Mouse (Mus musculus): ENCODE results near the gene Osr1. TPM values are rescaled to one million over a fixed set of nuclear protein-coding genes. Genes with fewer than 3 reads are reported as not detected.

Osr1 gene
- polyA plus RNA-seq, 1 experiment from 2014 or later, result 17.0 TPM

- no peaks in the 10 kb centered on the region for H3K9me3 ChIP-seq (ENCODE audit: control insufficient read depth, low read length)
- H3K4me2 ChIP-seq (replicated peaks; ENCODE audit: low read depth), result no peak overlapping the region
- no peaks in the 10 kb centered on the region for H3K4me1 ChIP-seq (replicated peaks; ENCODE audit: control insufficient read depth, insufficient read depth)
- H3K27ac ChIP-seq (replicated peaks), result no peak overlapping the region
- H3K9ac ChIP-seq (ENCODE audit: low read length), result no peak overlapping the region
- TF ChIP-seq EP300 (optimal IDR thresholded peaks at IDR 0.05), result no peak
- TF ChIP-seq CTCF (IDR thresholded peaks at IDR 0.05; ENCODE audit: low read depth), result no peak
- H3K27me3 ChIP-seq (ENCODE audit: control insufficient read depth, insufficient read depth, low read length), result no peaks in the 10 kb centered on the region
- DNase-seq (ENCODE audit: low spot score), result no peak
- ATAC-seq (ENCODE audit: low FRiP score, low TSS enrichment), result no peak
- WGBS, result 79% methylated on average over 7 of the region's 7 CpGs
- no peaks in the 10 kb centered on the region for H3K36me3 ChIP-seq (ENCODE audit: control insufficient read depth, insufficient read depth, low read length)
- H3K4me3 ChIP-seq (ENCODE audit: low read depth, low read length), result no peak overlapping the region
Observed at GRCm38 (mm10) chr12:9589561-9590134, 19.7 kb downstream of the Osr1 start.

GRCm38 (mm10) chr12:9591141-9591540 lies 21.2 kb downstream of the Osr1 start:
- H3K36me3 ChIP-seq (ENCODE audit: control insufficient read depth, insufficient read depth, low read length), result no peaks in the 10 kb centered on the region
- no peak for DNase-seq (ENCODE audit: low spot score)
- TF ChIP-seq EP300 (optimal IDR thresholded peaks at IDR 0.05) (no peak), CTCF (IDR thresholded peaks at IDR 0.05; ENCODE audit: low read depth) (no peak)
- H3K9me3 ChIP-seq (ENCODE audit: control insufficient read depth, low read length), result no peaks in the 10 kb centered on the region
- 44% methylated on average over 3 of the region's 3 CpGs for WGBS
- no peak overlapping the region for H3K4me3 ChIP-seq (ENCODE audit: low read depth, low read length)
- no peak for ATAC-seq (ENCODE audit: low FRiP score, low TSS enrichment)
- no peaks in the 10 kb centered on the region for H3K27me3 ChIP-seq (ENCODE audit: control insufficient read depth, insufficient read depth, low read length)
- H3K9ac ChIP-seq (ENCODE audit: low read length), result no peak overlapping the region
- H3K4me2 ChIP-seq (replicated peaks; ENCODE audit: low read depth), result no peak overlapping the region
- no peaks in the 10 kb centered on the region for H3K4me1 ChIP-seq (replicated peaks; ENCODE audit: control insufficient read depth, insufficient read depth)
- H3K27ac ChIP-seq (replicated peaks), result no peak overlapping the region

GRCm38 (mm10) chr12:9598219-9598618 lies 28.3 kb downstream of the Osr1 start:
- ATAC-seq (ENCODE audit: low FRiP score, low TSS enrichment) (no peak), DNase-seq (ENCODE audit: low spot score) (no peak)
- Histone ChIP-seq H3K9me3 (ENCODE audit: control insufficient read depth, low read length) (no peaks in the 10 kb centered on the region), H3K27ac (replicated peaks) (no peak overlapping the region), H3K4me1 (replicated peaks; ENCODE audit: control insufficient read depth, insufficient read depth) (no peaks in the 10 kb centered on the region), H3K27me3 (ENCODE audit: control insufficient read depth, insufficient read depth, low read length) (no peaks in the 10 kb centered on the region), H3K4me2 (replicated peaks; ENCODE audit: low read depth) (no peak overlapping the region), H3K36me3 (ENCODE audit: control insufficient read depth, insufficient read depth, low read length) (no peaks in the 10 kb centered on the region), H3K9ac (ENCODE audit: low read length) (no peak overlapping the region), H3K4me3 (ENCODE audit: low read depth, low read length) (no peak overlapping the region)
- TF ChIP-seq CTCF (IDR thresholded peaks at IDR 0.05; ENCODE audit: low read depth) (no peak), EP300 (optimal IDR thresholded peaks at IDR 0.05) (no peak)

Data from stomach, postnatal 0 days (tissue).